Mouse (Mus musculus): ENCODE data around the gene Dvl2.

GRCm38 (mm10) chr11:70002471-70002870 is 2.1 kb downstream of the Dvl2 start:
- TF ChIP-seq GATA1 (IDR thresholded peaks at IDR 0.05; ENCODE audit: low read length) (no peak), TAL1 (IDR thresholded peaks at IDR 0.05; ENCODE audit: low read length) (no peak)
